Mouse (Mus musculus): ENCODE results near the gene Wwtr1.

- TF ChIP-seq CTCF (IDR thresholded peaks at IDR 0.05; ENCODE audit: insufficient read depth, low read depth, low read length) (no peak), POLR2A (IDR thresholded peaks at IDR 0.05; ENCODE audit: insufficient read depth, low read depth, low read length) (no peak)
Observed at GRCm38 (mm10) chr3:57574885-57575659, 638 bp downstream of the Wwtr1 start.
